Mouse (Mus musculus) stomach, embryonic 14.5 days (tissue): ENCODE results near the gene Thbd. TPM values are rescaled to one million over a fixed set of nuclear protein-coding genes. Genes with fewer than 3 reads are reported as not detected.

Source experiments
- ATAC-seq: fragments of 200-750 bp; cut with Nextera tagmentation; 2 replicates; pipeline ENCODE4 v1.8.0; 2017; ENCODE audit warnings: low read depth, moderate TSS enrichment; ENCODE audit not compliant: insufficient number of reproducible peaks, insufficient read depth, low FRiP score
- H3K27ac ChIP-seq: fragments of 300-500 bp; sonication (generic); 2 replicates; pipeline ENCODE4 v1.5.1; 2014; ENCODE audit warnings: mild to moderate bottlenecking, low read length, moderate library complexity, mixed read lengths
- H3K27me3 ChIP-seq: fragments of 300-500 bp; sonication (generic); 2 replicates; pipeline ENCODE4 v1.6.1; 2014; ENCODE audit warnings: low read length, control low read depth, mixed read lengths; ENCODE audit not compliant: control insufficient read depth, insufficient read depth
- H3K36me3 ChIP-seq: fragments of 300-500 bp; sonication (generic); 2 replicates; pipeline ENCODE4 v1.6.1; 2014; ENCODE audit warnings: mild to moderate bottlenecking, control low read depth, low read length, moderate library complexity, mixed read lengths; ENCODE audit not compliant: control insufficient read depth, insufficient read depth
- H3K4me1 ChIP-seq: fragments of 300-500 bp; sonication (generic); 2 replicates; pipeline ENCODE4 v1.6.1; 2014; ENCODE audit warnings: low read length, control low read depth, mixed read lengths; ENCODE audit not compliant: control insufficient read depth, insufficient read depth
- H3K4me2 ChIP-seq: fragments of 300-500 bp; sonication (generic); replicated peaks from 2 replicates; pipeline ENCODE4 v1.6.1; 2014; ENCODE audit warnings: low read depth, low read length, control low read depth
- H3K4me3 ChIP-seq: fragments of 300-500 bp; sonication (generic); 2 replicates; pipeline ENCODE4 v1.5.1; 2014; ENCODE audit warnings: low read depth, low read length, control low read depth
- H3K9ac ChIP-seq: fragments of 300-500 bp; sonication (generic); replicated peaks from 2 replicates; pipeline ENCODE4 v1.6.1; 2014; ENCODE audit warnings: low read depth, mild to moderate bottlenecking, control low read depth, low read length, moderate library complexity, mixed read lengths
- H3K9me3 ChIP-seq: fragments of 300-500 bp; sonication (generic); 2 replicates; pipeline ENCODE4 v1.6.1; 2016; ENCODE audit warnings: low read depth, low read length, control low read depth; ENCODE audit not compliant: control insufficient read depth
- WGBS: fragments of 180-500 bp; shearing (Covaris S2); extraction: QIAGEN DNeasy Blood & Tissue Kit; methylation state at CpG from one replicate; pipeline ENCODE4 v1.1.7; 2014; 5-methylcytosine and 5-hydroxymethylcytosine counted together
- polyA plus RNA-seq: library from polyadenylated mRNA; unstranded; fragments of >200 nt; fragmentation: Nextera tagmentation; extraction: Ambion mirVana; gene quantifications from 2 replicates; pipeline ENCODE4 v1.2.1, GENCODE M21; 2014

Thbd gene
- polyA plus RNA-seq, 1 experiment from 2014 or later: 25.9 TPM

DNA sequence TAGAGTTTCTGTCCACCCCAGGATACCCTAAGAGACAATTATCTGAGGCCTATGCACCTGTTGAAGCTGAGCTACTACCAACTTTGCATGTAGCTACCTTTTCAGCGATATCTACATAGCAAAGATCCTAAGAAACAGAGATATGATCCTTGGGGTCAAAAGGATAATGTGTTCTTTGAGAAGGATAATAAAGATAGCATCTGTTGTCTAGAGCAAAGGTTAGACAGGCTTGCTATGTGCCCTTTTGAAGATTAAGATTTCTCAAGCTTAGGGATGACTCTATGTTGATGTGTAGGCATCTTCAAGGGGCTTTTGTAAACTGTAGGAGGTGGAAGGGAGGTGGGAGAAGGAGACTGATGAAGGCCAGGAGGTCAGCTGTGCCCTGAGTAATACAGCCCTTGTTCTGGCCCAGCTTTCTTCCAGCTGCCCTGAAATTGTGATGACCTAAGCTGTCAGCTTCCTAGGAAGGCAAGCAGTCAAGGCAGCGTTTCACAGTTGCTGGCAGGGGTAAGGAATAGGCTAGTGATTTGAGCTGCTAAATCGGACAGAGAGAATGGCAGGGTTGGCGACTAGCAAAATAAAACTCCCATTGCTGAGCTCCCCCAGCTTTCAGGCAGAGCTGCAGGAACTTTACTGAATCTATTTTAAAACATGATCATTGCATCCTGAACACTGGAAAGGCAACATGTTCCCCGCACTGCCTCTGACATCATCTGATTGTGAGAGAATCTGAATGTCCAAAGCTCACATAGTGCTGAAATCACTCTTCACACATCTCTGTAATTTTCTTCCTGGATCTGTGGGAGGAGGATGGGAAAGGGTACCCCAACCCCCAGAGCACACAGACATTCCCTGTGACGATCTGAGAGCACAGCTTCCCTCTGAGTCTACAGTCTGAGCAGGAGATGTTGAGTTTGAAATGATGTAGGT, 20.1 kb downstream of the Thbd start:
- Histone ChIP-seq H3K27me3 (no peaks in the 10 kb centered on the region), H3K4me2 (no peak overlapping the region), H3K36me3 (no peaks in the 10 kb centered on the region), H3K9ac (no peak overlapping the region), H3K4me3 (no peak overlapping the region), H3K27ac (no peak overlapping the region), H3K4me1 (no peaks in the 10 kb centered on the region), H3K9me3 (no peaks in the 10 kb centered on the region)
- WGBS: 68% methylated on average over 6 of the region's 6 CpGs
- no peak for ATAC-seq

DNA sequence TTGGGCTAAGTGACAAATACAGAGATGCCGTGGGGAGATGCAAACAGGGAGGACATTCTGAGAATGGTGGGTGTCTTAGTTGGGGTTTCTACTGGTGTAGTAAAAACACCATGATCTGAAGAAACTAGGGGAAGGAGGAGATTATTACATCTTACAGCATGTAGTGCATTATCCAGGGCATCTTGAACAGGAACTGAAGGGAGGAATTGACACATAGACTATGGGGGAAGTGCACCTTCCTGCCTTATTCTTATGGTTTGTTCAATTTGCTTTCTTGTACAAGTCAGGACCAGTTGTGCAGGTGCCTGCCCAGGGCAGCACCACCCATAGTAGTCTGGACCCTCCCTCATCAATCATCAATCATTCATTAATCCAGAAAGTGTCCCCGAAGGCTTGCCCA, 21.1 kb downstream of the Thbd start:
- no peak overlapping the region for H3K27ac ChIP-seq
- no peak for ATAC-seq
- WGBS: 76% methylated on average over 2 of the region's 2 CpGs
- H3K4me3 ChIP-seq: no peak overlapping the region
- H3K9ac ChIP-seq: no peak overlapping the region
- no peaks in the 10 kb centered on the region for H3K4me1 ChIP-seq
- no peak overlapping the region for H3K4me2 ChIP-seq
- no peaks in the 10 kb centered on the region for H3K36me3 ChIP-seq
- no peaks in the 10 kb centered on the region for H3K27me3 ChIP-seq
- no peaks in the 10 kb centered on the region for H3K9me3 ChIP-seq

DNA sequence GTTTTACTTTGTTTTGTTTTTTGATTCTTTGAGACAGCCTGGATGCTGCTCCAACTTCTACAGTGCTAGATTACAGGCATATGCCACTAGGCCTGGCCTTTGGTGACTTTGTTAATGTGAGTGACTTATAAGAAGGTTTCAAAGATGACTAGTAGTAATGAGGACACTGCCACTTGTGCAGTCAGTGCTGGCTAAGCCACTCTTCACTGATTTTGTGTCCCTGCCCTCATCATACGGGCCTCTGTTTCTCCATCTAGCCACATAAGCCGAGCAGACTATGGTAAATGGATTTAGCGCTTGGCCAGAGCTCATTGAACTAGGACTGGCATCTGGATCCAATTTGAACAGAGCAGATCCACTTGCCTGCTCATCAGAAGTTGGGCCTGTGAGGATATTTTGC, 21.5 kb downstream of the Thbd start:
- ATAC-seq: no peak
- no peaks in the 10 kb centered on the region for H3K27me3 ChIP-seq
- no peaks in the 10 kb centered on the region for H3K36me3 ChIP-seq
- H3K9me3 ChIP-seq: no peaks in the 10 kb centered on the region
- no peak overlapping the region for H3K4me3 ChIP-seq
- no peaks in the 10 kb centered on the region for H3K4me1 ChIP-seq
- H3K9ac ChIP-seq: no peak overlapping the region
- no peak overlapping the region for H3K27ac ChIP-seq
- no peak overlapping the region for H3K4me2 ChIP-seq
- WGBS: 92% methylated on average over 3 of the region's 3 CpGs

DNA sequence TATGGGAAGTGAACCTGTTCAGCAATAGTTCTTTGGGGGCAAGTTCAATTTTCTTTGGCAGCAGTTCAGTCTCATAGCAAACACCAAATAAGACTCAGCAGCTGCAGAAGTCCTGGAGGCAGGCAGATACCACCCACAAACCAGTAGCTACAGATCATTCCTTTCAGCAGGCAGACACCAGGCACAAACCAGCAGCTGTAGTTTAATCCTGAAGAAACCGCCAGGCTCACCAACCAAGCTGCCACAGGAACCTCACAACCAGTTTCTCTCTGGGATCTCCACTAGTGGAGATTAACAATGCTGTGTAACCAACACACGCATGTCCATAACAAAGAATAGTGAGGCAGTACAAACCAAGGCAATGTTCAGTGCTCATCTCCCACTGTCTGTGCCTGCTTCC, 26.9 kb downstream of the Thbd start:
- no peak for ATAC-seq
- 91% methylated on average over 2 of the region's 2 CpGs for WGBS
- Histone ChIP-seq H3K36me3 (no peaks in the 10 kb centered on the region), H3K27me3 (no peaks in the 10 kb centered on the region), H3K9ac (no peak overlapping the region), H3K27ac (no peak overlapping the region), H3K9me3 (no peaks in the 10 kb centered on the region), H3K4me3 (no peak overlapping the region), H3K4me1 (no peaks in the 10 kb centered on the region), H3K4me2 (no peak overlapping the region)

DNA sequence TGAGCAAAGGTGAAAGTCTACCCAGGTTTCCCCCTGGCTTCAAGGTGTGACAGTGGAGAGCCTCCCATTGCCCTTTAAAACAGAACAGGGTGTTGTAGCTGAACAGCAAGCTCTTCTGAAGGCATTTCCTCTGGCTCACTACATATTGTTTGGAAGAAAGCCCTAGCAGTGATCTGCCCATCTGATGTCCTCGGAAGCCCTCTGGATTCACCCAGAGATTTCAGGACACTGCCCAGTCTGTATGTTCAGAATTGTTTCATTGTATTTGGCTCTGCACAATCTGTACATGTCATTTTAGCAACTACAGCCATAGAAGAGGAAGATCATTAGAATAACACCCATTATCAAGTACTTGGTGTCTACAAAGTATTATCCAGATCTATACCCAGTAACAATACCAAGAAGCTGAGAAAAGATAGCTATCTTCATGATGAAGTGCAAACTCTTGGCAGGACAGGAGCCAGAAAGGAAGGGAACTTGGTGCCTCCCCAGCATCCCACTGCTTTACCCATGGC, 28.0 kb downstream of the Thbd start:
- WGBS: 77% methylated on average over 1 of the region's 1 CpGs
- Histone ChIP-seq H3K9ac (no peak overlapping the region), H3K4me2 (no peak overlapping the region), H3K36me3 (no peaks in the 10 kb centered on the region), H3K27ac (no peak overlapping the region), H3K4me3 (no peak overlapping the region), H3K4me1 (no peaks in the 10 kb centered on the region), H3K9me3 (no peaks in the 10 kb centered on the region), H3K27me3 (no peaks in the 10 kb centered on the region)
- no peak for ATAC-seq

DNA sequence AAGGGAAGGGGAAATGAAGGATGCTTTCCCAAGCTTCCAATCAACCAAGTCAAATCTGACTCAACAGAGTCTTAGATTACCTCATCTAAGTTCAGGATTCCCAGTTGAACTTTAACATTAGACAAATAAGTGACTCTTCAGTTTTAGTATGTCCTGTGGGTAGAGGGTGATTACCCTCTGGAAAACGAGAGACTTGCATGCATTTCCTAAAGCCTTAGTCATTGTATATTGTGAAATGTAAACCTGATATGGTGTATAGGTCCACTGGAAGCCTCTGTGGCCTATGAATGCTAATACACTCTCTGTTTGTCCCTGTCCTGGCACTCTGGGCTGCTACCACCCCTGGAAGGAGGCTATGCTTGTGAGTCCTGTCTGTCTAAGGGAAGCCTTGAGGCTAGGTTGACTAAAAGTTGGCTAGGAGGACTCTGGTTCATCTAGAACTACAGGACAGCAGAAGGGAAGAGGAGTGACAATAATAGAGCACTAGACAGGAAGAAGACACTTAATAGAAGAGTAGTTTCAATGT, 29.1 kb downstream of the Thbd start:
- Histone ChIP-seq H3K9me3 (no peaks in the 10 kb centered on the region), H3K4me1 (no peaks in the 10 kb centered on the region; the same call in 1 of the 2 replicates), H3K36me3 (no peaks in the 10 kb centered on the region), H3K27me3 (no peaks in the 10 kb centered on the region), H3K9ac (no peak overlapping the region), H3K27ac (no peak overlapping the region), H3K4me2 (no peak overlapping the region), H3K4me3 (no peak overlapping the region)
- 64% methylated on average over 1 of the region's 1 CpGs for WGBS
- ATAC-seq: no peak

DNA sequence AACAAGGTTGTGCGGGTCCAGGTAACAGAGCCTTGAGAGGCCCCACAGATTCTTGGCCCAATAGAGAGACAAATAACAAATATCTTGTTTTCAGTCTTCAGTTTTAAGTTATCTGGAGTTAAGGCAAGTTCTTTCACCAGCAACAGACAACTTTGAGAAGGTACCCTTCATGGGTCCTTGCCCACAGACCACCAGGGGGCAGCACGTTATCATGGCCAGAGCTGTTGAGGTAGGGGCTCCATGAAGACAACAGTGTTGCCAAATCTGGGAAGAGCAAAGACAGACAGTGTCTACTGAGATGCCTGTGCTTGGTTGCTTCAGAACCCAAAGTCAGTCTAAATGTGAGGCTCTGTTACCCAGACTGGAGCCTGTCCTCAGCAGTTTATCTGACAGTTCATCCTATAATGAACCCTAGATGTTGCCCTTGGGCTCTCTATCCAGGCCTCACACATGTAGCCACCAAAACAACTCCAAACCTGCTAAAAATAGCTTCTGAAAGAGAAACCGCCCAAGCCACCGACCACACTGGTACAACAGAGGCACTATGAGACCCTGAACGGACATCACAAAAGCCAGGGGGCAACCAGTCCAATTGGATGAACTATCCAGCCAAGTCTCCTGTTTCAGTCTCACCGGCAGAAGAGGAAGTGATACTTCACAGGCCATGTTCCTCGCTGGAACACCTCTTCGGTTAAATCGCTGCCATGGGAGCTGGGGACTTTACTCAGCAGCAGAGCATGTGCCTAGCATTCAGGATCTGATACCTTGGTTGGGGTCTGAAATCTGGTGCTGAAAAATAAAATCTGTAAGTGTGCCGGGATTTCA, 32.5 kb downstream of the Thbd start:
- no peaks in the 10 kb centered on the region for H3K36me3 ChIP-seq
- no peak overlapping the region for H3K9ac ChIP-seq
- H3K4me2 ChIP-seq: no peak overlapping the region
- H3K4me1 ChIP-seq: no peaks in the 10 kb centered on the region; the same call in 1 of the 2 replicates
- H3K9me3 ChIP-seq: no peaks in the 10 kb centered on the region
- no peak overlapping the region for H3K4me3 ChIP-seq
- no peaks in the 10 kb centered on the region for H3K27me3 ChIP-seq
- 74% methylated on average over 10 of the region's 10 CpGs for WGBS
- no peak for ATAC-seq
- H3K27ac ChIP-seq: no peak overlapping the region

DNA sequence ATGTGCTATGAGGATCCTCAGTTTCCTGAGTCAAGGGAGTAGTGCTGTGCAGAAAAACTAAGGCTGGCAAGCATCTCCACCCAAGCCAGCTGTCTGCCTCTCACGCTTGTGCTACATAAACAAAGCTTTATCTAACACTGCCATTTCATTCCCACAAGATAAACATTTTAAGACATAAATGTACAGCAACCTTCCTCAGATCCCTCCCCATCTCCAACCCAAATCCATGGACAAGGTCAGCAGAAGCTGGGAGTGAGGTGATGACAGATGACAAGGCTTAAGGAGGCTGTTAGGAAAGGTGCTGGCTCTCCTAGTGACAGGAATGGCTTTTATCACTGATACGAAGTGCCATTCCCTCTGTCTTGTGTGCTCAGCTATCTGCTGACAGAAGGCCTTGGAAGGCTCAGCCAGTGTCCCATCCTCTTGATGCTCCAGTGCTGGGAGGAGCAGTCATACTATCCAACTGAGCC, 34.4 kb downstream of the Thbd start:
- H3K27ac ChIP-seq: no peak overlapping the region
- 40% methylated on average over 2 of the region's 2 CpGs for WGBS
- no peak for ATAC-seq

More for the DNA sequence above, 34.4 kb downstream of the Thbd start:
- Histone ChIP-seq H3K36me3 (no peaks in the 10 kb centered on the region), H3K4me2 (no peak overlapping the region), H3K4me1 (no peaks in the 10 kb centered on the region; the same call in 1 of the 2 replicates), H3K4me3 (no peak overlapping the region), H3K9ac (no peak overlapping the region), H3K27me3 (no peaks in the 10 kb centered on the region), H3K9me3 (no peaks in the 10 kb centered on the region)
